ENCODE assay signal across 8 mouse cellular contexts in genomic region chr12:71830139-71830538, GRCm38 (mm10). TPM values are rescaled to one million over a fixed set of nuclear protein-coding genes. Genes with fewer than 3 reads are reported as not detected.
DNase-seq lines count a peak whose midpoint lies in the region; ATAC-seq and TF ChIP-seq lines count a peak whose summit lies in the region.

No protein-coding gene starts in this region.

- peak overlapping the region; percentile 78 for H3K4me2 ChIP-seq in forebrain, embryonic 12.5 days
- peak overlapping the region; percentile 92 for H3K4me2 ChIP-seq in liver, embryonic 14.5 days (ENCODE audit: low read depth)

- intact Hi-C loops in heart, adult 2 months (cut with DNase I), result loop anchor here (2.0 kb wide), 2 partner anchors 61 to 217 kb away; no protein-coding TSS in a partner anchor
- intact Hi-C loops in heart, postnatal 14 days (cut with DNase I), result loop anchor here (2.0 to 5.0 kb wide), 4 partner anchors 61 to 215 kb away; no protein-coding TSS in a partner anchor

- no peak for TF ChIP-seq EP300 in heart, adult 2 months (IDR thresholded peaks at IDR 0.05; ENCODE audit: insufficient read depth, low read depth, low read length)
- peak; percentile 71 for TF ChIP-seq EP300 in liver, embryonic 14.5 days (IDR thresholded peaks at IDR 0.05; ENCODE audit: low read depth)

- H3K9ac ChIP-seq in heart, adult 2 months (ENCODE audit: low read depth, low read length), result peak overlapping the region; percentile 97
- peak overlapping the region; percentile 67 for H3K9ac ChIP-seq in forebrain, embryonic 12.5 days
- H3K9ac ChIP-seq in liver, embryonic 14.5 days (replicated peaks), result peak overlapping the region; percentile 81

- H3K4me3 ChIP-seq in heart, adult 2 months, result peak overlapping the region; percentile 68
- H3K4me3 ChIP-seq in E14TG2a.4 (replicated peaks; ENCODE audit: low read length), result peak overlapping the region; percentile 78
- peak overlapping the region; percentile 83 for H3K4me3 ChIP-seq in forebrain, embryonic 12.5 days (replicated peaks)
- peak overlapping the region; percentile 94 to 97 for H3K4me3 ChIP-seq in liver, embryonic 14.5 days (ENCODE audit: insufficient read depth in 1 of 2, low read depth in 2 of 2, low read length in 2 of 2)

- H3K36me3 ChIP-seq in heart, adult 2 months (ENCODE audit: control insufficient read depth, insufficient read depth, low read length), result peaks cover 14% of the 10 kb centered on the region
- H3K36me3 ChIP-seq in E14TG2a.4 (ENCODE audit: insufficient read depth, low read length), result no peaks in the 10 kb centered on the region
- no peaks in the 10 kb centered on the region for H3K36me3 ChIP-seq in forebrain, embryonic 12.5 days (replicated peaks)
- H3K36me3 ChIP-seq in liver, embryonic 14.5 days (replicated peaks; ENCODE audit: control insufficient read depth, insufficient read depth, low read depth), result no peaks in the 10 kb centered on the region

- DNase-seq in heart, adult 2 months, result no peak
- DNase-seq in heart, postnatal 14 days, result no peak
- peak; percentile 65 to 73 (median 69) for DNase-seq in liver, embryonic 14.5 days (ENCODE audit: low read depth in 3 of 3, low spot score in 3 of 3)
- no peak for DNase-seq in cerebellum, postnatal 4 days (ENCODE audit: low spot score in 2 of 2)
- no peak for DNase-seq in adrenal gland, postnatal 36 days
- no peak for DNase-seq in embryo, embryonic 10 days (ENCODE audit: low spot score)

- H3K27ac ChIP-seq in heart, adult 2 months, result peak overlapping the region; percentile 93
- 0 out of 2 replicates have a peak overlapping the region, but pooled peaks have one; percentile 42 for H3K27ac ChIP-seq in forebrain, embryonic 12.5 days
- H3K27ac ChIP-seq in liver, embryonic 14.5 days, result peak overlapping the region; percentile 88

- ATAC-seq in forebrain, embryonic 12.5 days (ENCODE audit: low FRiP score), result no peak
- ATAC-seq in liver, embryonic 14.5 days (ENCODE audit: insufficient read depth), result no peak

- WGBS in heart, adult 2 months, result 9% methylated on average over 10 of the region's 10 CpGs
- WGBS in forebrain, embryonic 12.5 days, result 18% methylated on average over 10 of the region's 10 CpGs
- 4% methylated on average over 10 of the region's 10 CpGs for WGBS in liver, embryonic 14.5 days (ENCODE audit: insufficient replicate concordance)

- H3K27me3 ChIP-seq in heart, adult 2 months (ENCODE audit: control insufficient read depth, insufficient read depth, low read length), result no peaks in the 10 kb centered on the region
- peaks cover 11% of the 10 kb centered on the region for H3K27me3 ChIP-seq in E14TG2a.4 (ENCODE audit: insufficient read depth, low read length)
- H3K27me3 ChIP-seq in forebrain, embryonic 12.5 days, result peaks cover 11% of the 10 kb centered on the region
- no peaks in the 10 kb centered on the region for H3K27me3 ChIP-seq in liver, embryonic 14.5 days (ENCODE audit: control insufficient read depth, insufficient read depth, low read length)

- no peaks in the 10 kb centered on the region for H3K9me3 ChIP-seq in E14TG2a.4 (ENCODE audit: low read length)
- H3K9me3 ChIP-seq in forebrain, embryonic 12.5 days, result no peaks in the 10 kb centered on the region
- H3K9me3 ChIP-seq in liver, embryonic 14.5 days (ENCODE audit: control insufficient read depth, low read length), result no peaks in the 10 kb centered on the region

- H3K79me2 ChIP-seq in heart, adult 2 months (replicated peaks; ENCODE audit: control insufficient read depth, insufficient read depth, low read length), result peaks cover 2% of the 10 kb centered on the region

- peaks cover 4% of the 10 kb centered on the region for H3K4me1 ChIP-seq in heart, adult 2 months (ENCODE audit: control insufficient read depth, insufficient read depth, low read length)
- H3K4me1 ChIP-seq in E14TG2a.4 (replicated peaks; ENCODE audit: low read depth, low read length), result peaks cover 34% of the 10 kb centered on the region
- H3K4me1 ChIP-seq in forebrain, embryonic 12.5 days, result peaks cover 28% of the 10 kb centered on the region
- H3K4me1 ChIP-seq in liver, embryonic 14.5 days (replicated peaks; ENCODE audit: control insufficient read depth in 2 of 2, insufficient read depth in 2 of 2, low read length in 1 of 2), result peaks cover 28 to 36% of the 10 kb centered on the region in 2 experiments

- TF ChIP-seq POLR2A in heart, adult 2 months (IDR thresholded peaks at IDR 0.05; ENCODE audit: insufficient read depth, low read depth, low read length), result no peak

- no peak for TF ChIP-seq CTCF in heart, adult 2 months (IDR thresholded peaks at IDR 0.05)
- no peak for TF ChIP-seq CTCF in E14TG2a.4 (conservative IDR thresholded peaks at IDR 0.05; ENCODE audit: low read length)
- TF ChIP-seq CTCF in liver, embryonic 14.5 days (IDR thresholded peaks at IDR 0.05; ENCODE audit: low read depth), result no peak

RNA-seq across cellular contexts. Expression of gene Daam1, which starts 0.7 kb away (rescaled TPM):
- total RNA-seq in heart, adult 2 months (2021), result 10 to 100 TPM; 67.2 to 77.6 TPM
- polyA plus RNA-seq in heart, adult 2 months (2012; rRNA removed), result 13.1 and 23.9 TPM in 2 replicates
- total RNA-seq in heart, postnatal 14 days (2021), result 10 to 100 TPM; 67.5 to 70.7 TPM
- 17.0 and 18.2 TPM in 2 replicates for polyA plus RNA-seq in forebrain, embryonic 12.5 days (2016; fragmentation: Nextera tagmentation; extraction: Ambion mirVana)
- 6.6 and 10.5 TPM in 2 replicates for polyA plus RNA-seq in liver, embryonic 14.5 days (2012; rRNA removed)
- 13.3 and 13.7 TPM in 2 replicates for polyA plus RNA-seq in liver, embryonic 14.5 days (2014; fragmentation: Nextera tagmentation; extraction: Ambion mirVana)
- 10 to 100 TPM; 20.0 to 21.6 TPM for total RNA-seq in adrenal gland, postnatal 36 days (2021)

Comparison
In these comparisons a context has a peak if more than half of its experiments do, and no peak if none do; other contexts are left out.
1. DNase-seq: peak in liver, embryonic 14.5 days (3 of 3); none in heart, adult 2 months (0 of 2), heart, postnatal 14 days (0 of 2), cerebellum, postnatal 4 days (0 of 2), adrenal gland, postnatal 36 days (0 of 2) and embryo, embryonic 10 days (single experiment).
2. H3K27ac ChIP-seq: peak in every context shown above with its lines; median percentile 93 in heart, adult 2 months; 88 in liver, embryonic 14.5 days; 42 in forebrain, embryonic 12.5 days.
3. Peak in every context shown above with its lines, with median percentiles within 50 percentile points of each other: H3K4me3 ChIP-seq and H3K9ac ChIP-seq.